ENCODE assay signal across 8 mouse cellular contexts in the genomic region with DNA sequence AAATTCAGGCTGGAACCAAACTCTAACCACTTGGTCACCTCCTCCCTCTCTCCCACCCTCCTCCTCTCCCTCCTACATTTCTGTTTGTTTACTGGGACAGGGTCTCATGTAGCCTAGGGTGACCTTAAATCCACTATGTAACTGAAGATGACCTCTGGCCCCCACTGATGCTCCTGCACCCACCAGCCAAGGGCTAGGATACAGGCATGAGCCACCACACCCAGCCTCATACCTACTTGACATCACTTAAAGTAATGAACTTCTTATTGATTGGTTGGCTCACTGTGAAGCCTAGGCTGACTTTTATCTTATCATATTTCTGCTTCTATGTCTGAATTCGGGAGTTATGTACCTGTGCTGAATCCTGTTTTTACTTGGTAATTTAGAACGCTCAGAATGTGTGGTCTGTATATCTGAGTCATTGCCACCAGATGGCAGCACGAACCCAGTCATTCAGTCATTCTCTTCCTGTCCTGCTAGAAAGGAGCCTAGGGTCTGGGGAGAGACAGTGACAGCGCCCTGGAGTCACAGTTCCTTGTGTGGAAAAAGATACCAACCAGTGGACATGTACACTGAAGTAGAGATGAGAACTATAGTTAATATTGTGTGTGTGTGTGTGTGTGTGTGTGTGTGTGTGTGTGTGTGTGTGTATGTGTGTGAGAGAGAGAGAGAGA. TPM values are rescaled to one million over a fixed set of nuclear protein-coding genes. Genes with fewer than 3 reads are reported as not detected.
A peak's percentile ranks its signal among the peaks of the same experiment; 100 is the strongest.
DNase-seq lines count a peak whose midpoint lies in the region; ATAC-seq and TF ChIP-seq lines count a peak whose summit lies in the region.

No protein-coding gene starts in this region.

- H3K27ac ChIP-seq in embryonic facial prominence, embryonic 14.5 days (replicated peaks; ENCODE audit: low read depth, low read length) = no peak overlapping the region
- H3K27ac ChIP-seq in heart, embryonic 15.5 days = no peak overlapping the region

- 10% methylated on average over 4 of the region's 4 CpGs for WGBS in embryonic facial prominence, embryonic 14.5 days
- 11% methylated on average over 4 of the region's 4 CpGs for WGBS in heart, embryonic 15.5 days
- WGBS in lung, adult 2 months = 3% methylated on average over 4 of the region's 4 CpGs

- H3K9ac ChIP-seq in embryonic facial prominence, embryonic 14.5 days (ENCODE audit: low read depth, low read length) = no peak overlapping the region
- no peak overlapping the region for H3K9ac ChIP-seq in heart, embryonic 15.5 days

- H3K4me1 ChIP-seq in embryonic facial prominence, embryonic 14.5 days (ENCODE audit: control insufficient read depth, insufficient read depth, low read length) = no peaks in the 10 kb centered on the region
- H3K4me1 ChIP-seq in heart, embryonic 15.5 days (replicated peaks) = no peaks in the 10 kb centered on the region
- H3K4me1 ChIP-seq in lung, adult 2 months (ENCODE audit: control insufficient read depth, insufficient read depth, low read length) = peaks cover 3% of the 10 kb centered on the region; the same call in 1 of the 2 replicates

- H3K36me3 ChIP-seq in embryonic facial prominence, embryonic 14.5 days (ENCODE audit: control insufficient read depth, insufficient read depth, low read length) = no peaks in the 10 kb centered on the region
- H3K36me3 ChIP-seq in heart, embryonic 15.5 days = no peaks in the 10 kb centered on the region

- no peak overlapping the region for H3K4me3 ChIP-seq in embryonic facial prominence, embryonic 14.5 days (ENCODE audit: low read depth, low read length)
- H3K4me3 ChIP-seq in heart, embryonic 15.5 days = no peak overlapping the region
- H3K4me3 ChIP-seq in lung, adult 2 months (replicated peaks; ENCODE audit: extremely low read depth, low read depth, low read length) = no peak overlapping the region

- TF ChIP-seq POLR2A in lung, adult 2 months (IDR thresholded peaks at IDR 0.05; ENCODE audit: borderline replicate concordance, extremely low read depth, low read depth, low read length) = no peak

- no peaks in the 10 kb centered on the region for H3K27me3 ChIP-seq in embryonic facial prominence, embryonic 14.5 days (replicated peaks; ENCODE audit: control insufficient read depth, insufficient read depth, low read length)
- H3K27me3 ChIP-seq in heart, embryonic 15.5 days = no peaks in the 10 kb centered on the region

- ATAC-seq in embryonic facial prominence, embryonic 14.5 days (ENCODE audit: low read depth) = peak; percentile 70; the same call in 1 of the 2 replicates
- 0 out of 2 replicates have a peak, but pooled peaks have one; percentile 45 for ATAC-seq in heart, embryonic 15.5 days (replicated peaks; ENCODE audit: insufficient number of reproducible peaks, insufficient read depth, low FRiP score, low read depth)
- ATAC-seq in neutrophil, adult 5-6 weeks (ENCODE audit: extremely low read depth, insufficient number of reproducible peaks, low FRiP score, poor library complexity, severe bottlenecking) = 0 out of 2 replicates have a peak, but pooled peaks have one; percentile 39

- H3K4me2 ChIP-seq in embryonic facial prominence, embryonic 14.5 days (ENCODE audit: low read depth, low read length) = no peak overlapping the region
- no peak overlapping the region for H3K4me2 ChIP-seq in heart, embryonic 15.5 days

- peak; percentile 77 for DNase-seq in ES-CJ7 (ENCODE audit: low read depth, low spot score)
- DNase-seq in adrenal gland, postnatal 10 days = peak; percentile 80
- DNase-seq in embryonic facial prominence, embryonic 14.5 days (ENCODE audit: low spot score) = peak; percentile 72
- peak; percentile 80 for DNase-seq in kidney, postnatal 14 days
- DNase-seq in lung, adult 2 months = peak; percentile 66
- peak; percentile 58 for DNase-seq in yolk sac, embryonic 10.5 days (ENCODE audit: low spot score)

- TF ChIP-seq CTCF in lung, adult 2 months (IDR thresholded peaks at IDR 0.05; ENCODE audit: insufficient read depth, low read length) = peak; percentile 61

- no peaks in the 10 kb centered on the region for H3K9me3 ChIP-seq in embryonic facial prominence, embryonic 14.5 days (ENCODE audit: control insufficient read depth, low read length)
- no peaks in the 10 kb centered on the region for H3K9me3 ChIP-seq in heart, embryonic 15.5 days (replicated peaks)

RNA-seq across cellular contexts. Expression of gene Ldhb, which starts 17.0 kb away (rescaled TPM):
- 100 to 1,000 TPM; 483 to 579 TPM for total RNA-seq in adrenal gland, postnatal 10 days (2021)
- polyA plus RNA-seq in embryonic facial prominence, embryonic 14.5 days (2014; fragmentation: Nextera tagmentation; extraction: Ambion mirVana) = 218 and 247 TPM in 2 replicates
- polyA plus RNA-seq in heart, embryonic 15.5 days (2015; fragmentation: Nextera tagmentation; extraction: Ambion mirVana) = 1,301 and 1,466 TPM in 2 replicates
- 138 and 224 TPM in 2 replicates for polyA plus RNA-seq in lung, adult 2 months (2012; rRNA removed)
- total RNA-seq in neutrophil, adult 5-6 weeks (2017) = 1.6 and 3.8 TPM in 2 replicates

RNA-seq across cellular contexts. Expression of gene Kcnj8, which starts 46.6 kb away (rescaled TPM):
- 10 to 100 TPM; 22.2 to 23.9 TPM for total RNA-seq in adrenal gland, postnatal 10 days (2021)
- polyA plus RNA-seq in embryonic facial prominence, embryonic 14.5 days (2014; fragmentation: Nextera tagmentation; extraction: Ambion mirVana) = 16.8 and 21.0 TPM in 2 replicates
- polyA plus RNA-seq in heart, embryonic 15.5 days (2015; fragmentation: Nextera tagmentation; extraction: Ambion mirVana) = 16.1 and 16.2 TPM in 2 replicates
- 7.8 and 8.1 TPM in 2 replicates for polyA plus RNA-seq in lung, adult 2 months (2012; rRNA removed)
- total RNA-seq in neutrophil, adult 5-6 weeks (2017) = 0.49 and 0.70 TPM in 2 replicates

RNA-seq across cellular contexts. Expression of gene Gys2, which starts 51.9 kb away (rescaled TPM):
- 10 to 100 TPM in 1 of 2 experiments, 1 to 10 TPM in 1; 9.9 to 42.7 TPM for total RNA-seq in adrenal gland, postnatal 10 days (2021)
- polyA plus RNA-seq in embryonic facial prominence, embryonic 14.5 days (2014; fragmentation: Nextera tagmentation; extraction: Ambion mirVana) = not detected in 2 replicates
- 0.16 TPM in 1 of 2 replicates, not detected in the other for polyA plus RNA-seq in heart, embryonic 15.5 days (2015; fragmentation: Nextera tagmentation; extraction: Ambion mirVana)
- 0.18 and 1.3 TPM in 2 replicates for polyA plus RNA-seq in lung, adult 2 months (2012; rRNA removed)
- not detected in 2 replicates for total RNA-seq in neutrophil, adult 5-6 weeks (2017)
